ENCODE assay signal across 9 mouse cellular contexts in the genomic region with DNA sequence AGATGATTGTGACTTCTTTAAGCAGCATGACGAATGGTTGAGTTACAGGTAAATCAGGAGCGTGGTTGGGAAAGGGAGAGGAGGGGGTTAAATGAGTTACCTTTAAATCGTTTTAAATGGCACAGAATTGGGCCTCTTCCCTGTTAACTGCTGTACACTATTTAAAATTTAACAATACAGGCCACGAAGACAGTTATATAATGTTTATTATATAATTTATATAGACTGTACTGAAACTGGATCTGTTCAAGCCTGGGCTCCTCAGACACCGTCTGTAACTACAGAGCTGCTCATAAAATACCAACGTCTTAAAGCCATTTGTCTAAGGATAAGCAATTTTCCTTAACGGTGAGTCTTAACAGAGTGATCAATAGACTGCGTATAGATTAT. TPM values are rescaled to one million over a fixed set of nuclear protein-coding genes. Genes with fewer than 3 reads are reported as not detected.
DNase-seq lines count a peak whose midpoint lies in the region; ATAC-seq and TF ChIP-seq lines count a peak whose summit lies in the region.
"Had no signal": no experiment of that assay in that cellular context is flagged by ENCODE, and none has a peak within 500 bp of the region (broad histone marks: within the 10 kb centered on the region; RNA-seq: fewer than 3 reads in every experiment).

No protein-coding gene starts in this region.

- no peak for TF ChIP-seq EP300 in MEL (IDR thresholded peaks at IDR 0.05; ENCODE audit: low read depth in 1 of 2, low read length in 2 of 2)

- no peak for TF ChIP-seq RAD21 in MEL (IDR thresholded peaks at IDR 0.05; ENCODE audit: low read depth, low read length)

- intact Hi-C loops in heart, postnatal 25 days (cut with DNase I) = loop anchor here (2.0 kb wide), 1 partner anchor 17 kb away; the partner anchor contains the start of gene Rnf187
- intact Hi-C loops in left cerebral cortex, postnatal 14 days (cut with DNase I) = no loop called here

- peaks cover 11% of the 10 kb centered on the region for H3K79me2 ChIP-seq in MEL (ENCODE audit: control insufficient read depth, insufficient read depth, low read length, poor library complexity)

- no peak for ATAC-seq in heart, embryonic 14.5 days (ENCODE audit: insufficient number of reproducible peaks, insufficient read depth, low FRiP score, low read depth)
- no peak for ATAC-seq in hindbrain, embryonic 11.5 days (ENCODE audit: low FRiP score)
- no peak for ATAC-seq in midbrain, embryonic 11.5 days (ENCODE audit: low FRiP score)

- peak overlapping the region; percentile 83 for H3K9ac ChIP-seq in heart, embryonic 14.5 days (ENCODE audit: low read length)
- H3K9ac ChIP-seq in MEL (ENCODE audit: control insufficient read depth, low read depth, low read length, poor library complexity, severe bottlenecking) = peak overlapping the region; percentile 82
- peak overlapping the region; percentile 76 for H3K9ac ChIP-seq in hindbrain, embryonic 11.5 days (ENCODE audit: low read depth, low read length)
- H3K9ac ChIP-seq in midbrain, embryonic 11.5 days (ENCODE audit: low read length) = peak overlapping the region; percentile 98

- peaks cover 22% of the 10 kb centered on the region for H3K36me3 ChIP-seq in heart, embryonic 14.5 days (ENCODE audit: control insufficient read depth, insufficient read depth, low read length)
- H3K36me3 ChIP-seq in MEL (ENCODE audit: control insufficient read depth in 1 of 2, insufficient read depth in 2 of 2, low read length in 2 of 2) = peaks cover 0 to 14% of the 10 kb centered on the region in 2 experiments; a peak in 2 of 4 replicates
- no peaks in the 10 kb centered on the region for H3K36me3 ChIP-seq in hindbrain, embryonic 11.5 days (ENCODE audit: control insufficient read depth, insufficient read depth, low read length)
- H3K36me3 ChIP-seq in midbrain, embryonic 11.5 days (ENCODE audit: control insufficient read depth, insufficient read depth, low read length) = no peaks in the 10 kb centered on the region

- peak overlapping the region; percentile 57 to 63; a peak in 3 of 4 replicates for H3K4me3 ChIP-seq in heart, embryonic 14.5 days (ENCODE audit: control insufficient read depth in 1 of 2, insufficient read depth in 1 of 2, low read depth in 1 of 2, low read length in 2 of 2)
- H3K4me3 ChIP-seq in MEL (ENCODE audit: control insufficient read depth in 1 of 2, insufficient read depth in 1 of 2, low read depth in 2 of 2, low read length in 2 of 2) = peak overlapping the region; percentile 37 to 74
- H3K4me3 ChIP-seq in hindbrain, embryonic 11.5 days (ENCODE audit: low read depth, low read length) = peak overlapping the region; percentile 67
- H3K4me3 ChIP-seq in midbrain, embryonic 11.5 days (ENCODE audit: low read depth, low read length) = peak overlapping the region; percentile 88

- peaks cover 9 to 38% of the 10 kb centered on the region in 2 experiments for H3K4me1 ChIP-seq in heart, embryonic 14.5 days (ENCODE audit: control insufficient read depth in 2 of 2, insufficient read depth in 2 of 2, low read length in 2 of 2)
- H3K4me1 ChIP-seq in MEL (ENCODE audit: control insufficient read depth in 1 of 2, insufficient read depth in 2 of 2, low read length in 2 of 2) = peaks cover 5 to 16% of the 10 kb centered on the region in 2 experiments; a peak in 3 of 4 replicates
- H3K4me1 ChIP-seq in hindbrain, embryonic 11.5 days (replicated peaks; ENCODE audit: control insufficient read depth, insufficient read depth, low read length) = peaks cover 5% of the 10 kb centered on the region
- peaks cover 32% of the 10 kb centered on the region for H3K4me1 ChIP-seq in midbrain, embryonic 11.5 days (ENCODE audit: control insufficient read depth, insufficient read depth, low read length)

- DNase-seq in heart, postnatal 25 days (ENCODE audit: low spot score) = no peak
- no peak for DNase-seq in MEL (ENCODE audit: low read depth, low spot score)
- DNase-seq in hindbrain, embryonic 11.5 days (ENCODE audit: low spot score) = peak; percentile 10
- peak; percentile 88 for DNase-seq in midbrain, embryonic 11.5 days (ENCODE audit: low spot score, missing footprints)
- DNase-seq in frontal cortex, postnatal 25 days (ENCODE audit: low spot score in 2 of 2) = no peak
- DNase-seq in left cerebral cortex, postnatal 14 days (ENCODE audit: low spot score in 2 of 2) = no peak
- DNase-seq in c-Kit-positive CD71-positive TER-119-positive erythroid progenitor cells, embryonic 14.5 days (ENCODE audit: low spot score) = no peak

- no peak for TF ChIP-seq CTCF in MEL (IDR thresholded peaks at IDR 0.05 in 2 of 3, conservative IDR thresholded peaks at IDR 0.05 in 1 of 3; ENCODE audit: control insufficient read depth in 1 of 3, insufficient read depth in 1 of 3, low read depth in 2 of 3, low read length in 3 of 3, poor library complexity in 1 of 3, severe bottlenecking in 1 of 3)

- H3K9me3 ChIP-seq in heart, embryonic 14.5 days (ENCODE audit: control insufficient read depth, low read length) = no peaks in the 10 kb centered on the region
- H3K9me3 ChIP-seq in MEL (replicated peaks; ENCODE audit: insufficient read depth, low read length) = no peaks in the 10 kb centered on the region
- H3K9me3 ChIP-seq in hindbrain, embryonic 11.5 days (ENCODE audit: control insufficient read depth, low read length) = no peaks in the 10 kb centered on the region
- no peaks in the 10 kb centered on the region for H3K9me3 ChIP-seq in midbrain, embryonic 11.5 days (ENCODE audit: control insufficient read depth, low read length)

- TF ChIP-seq POLR2A in MEL (IDR thresholded peaks at IDR 0.05; ENCODE audit: control insufficient read depth in 1 of 2, insufficient read depth in 1 of 2, low read depth in 1 of 2, low read length in 2 of 2, poor library complexity in 1 of 2) = no peak

- H3K27me3 ChIP-seq in heart, embryonic 14.5 days (ENCODE audit: control insufficient read depth, insufficient read depth, low read length) = 0 out of 2 replicates have a peak, but pooled peaks cover 6% of the 10 kb centered on the region
- H3K27me3 ChIP-seq in MEL (ENCODE audit: control insufficient read depth in 1 of 2, insufficient read depth in 2 of 2, low read length in 2 of 2) = peaks cover 0 to 3% of the 10 kb centered on the region in 2 experiments; a peak in 2 of 4 replicates
- H3K27me3 ChIP-seq in hindbrain, embryonic 11.5 days (ENCODE audit: control insufficient read depth, insufficient read depth, low read length) = no peaks in the 10 kb centered on the region
- H3K27me3 ChIP-seq in midbrain, embryonic 11.5 days (ENCODE audit: control insufficient read depth, insufficient read depth, low read length) = peaks cover 11% of the 10 kb centered on the region; the same call in 1 of the 2 replicates
- H3K27me3 ChIP-seq: Patski had no signal

- H3K27ac ChIP-seq in heart, embryonic 14.5 days (replicated peaks in 1 of 2; ENCODE audit: control insufficient read depth in 1 of 2, insufficient read depth in 1 of 2, low read depth in 2 of 2, low read length in 2 of 2) = peak overlapping the region in 1 of 2 experiments; percentile 96; a peak in 2 of 4 replicates
- H3K27ac ChIP-seq in MEL (ENCODE audit: control insufficient read depth, low read depth, low read length) = peak overlapping the region; percentile 92
- H3K27ac ChIP-seq in hindbrain, embryonic 11.5 days (ENCODE audit: low read depth, low read length) = 0 out of 2 replicates have a peak overlapping the region, but pooled peaks have one; percentile 99
- H3K27ac ChIP-seq in midbrain, embryonic 11.5 days (ENCODE audit: low read depth, low read length) = no peak overlapping the region

- peak overlapping the region; percentile 95 for H3K4me2 ChIP-seq in heart, embryonic 14.5 days (ENCODE audit: low read length)
- peak overlapping the region; percentile 81 for H3K4me2 ChIP-seq in hindbrain, embryonic 11.5 days (replicated peaks; ENCODE audit: low read depth, low read length)
- H3K4me2 ChIP-seq in midbrain, embryonic 11.5 days = peak overlapping the region; percentile 84

- 43% methylated on average over 8 of the region's 8 CpGs for WGBS in heart, embryonic 14.5 days
- 46% methylated on average over 8 of the region's 8 CpGs for WGBS in hindbrain, embryonic 11.5 days
- 35% methylated on average over 8 of the region's 8 CpGs for whole genome bisulfite sequencing in midbrain, embryonic 11.5 days

RNA-seq across cellular contexts. Expression of gene Hist3h2a, which starts 1.4 kb away (rescaled TPM):
- 34.0 and 40.8 TPM in 2 replicates for polyA plus RNA-seq in heart, embryonic 14.5 days (2014; fragmentation: Nextera tagmentation; extraction: Ambion mirVana)
- 10 to 100 TPM; 17.1 to 21.3 TPM for total RNA-seq in heart, postnatal 25 days (2021)
- total RNA-seq in MEL (2012; rRNA removed) = 184 and 300 TPM in 2 replicates
- polyA plus RNA-seq in MEL (2012; ENCODE audit: insufficient read depth in 1 of 2, insufficient read length in 2 of 2, low read depth in 1 of 2, low replicate concordance in 2 of 2, missing spikeins in 1 of 2) = under 1 TPM in 1 of 2 experiments, not detected in 1; 0.42 TPM
- 71.2 and 75.2 TPM in 2 replicates for polyA plus RNA-seq in hindbrain, embryonic 11.5 days (2014; fragmentation: Nextera tagmentation; extraction: Ambion mirVana)
- polyA plus RNA-seq in midbrain, embryonic 11.5 days (2014; fragmentation: Nextera tagmentation; extraction: Ambion mirVana) = 57.8 and 61.8 TPM in 2 replicates
- total RNA-seq in left cerebral cortex, postnatal 14 days (2021) = 10 to 100 TPM; 57.2 to 62.3 TPM

RNA-seq across cellular contexts. Expression of gene Trim17, which starts 1.4 kb away (rescaled TPM):
- 0.11 and 0.47 TPM in 2 replicates for polyA plus RNA-seq in heart, embryonic 14.5 days (2014; fragmentation: Nextera tagmentation; extraction: Ambion mirVana)
- total RNA-seq in heart, postnatal 25 days (2021) = under 1 TPM; 0.10 to 0.17 TPM
- total RNA-seq in MEL (2012; rRNA removed) = 0.50 and 0.52 TPM in 2 replicates
- under 1 TPM in 1 of 2 experiments, not detected in 1; 0.82 TPM for polyA plus RNA-seq in MEL (2012; ENCODE audit: insufficient read depth in 1 of 2, insufficient read length in 2 of 2, low read depth in 1 of 2, low replicate concordance in 2 of 2, missing spikeins in 1 of 2)
- polyA plus RNA-seq in hindbrain, embryonic 11.5 days (2014; fragmentation: Nextera tagmentation; extraction: Ambion mirVana) = 0.36 and 0.73 TPM in 2 replicates
- polyA plus RNA-seq in midbrain, embryonic 11.5 days (2014; fragmentation: Nextera tagmentation; extraction: Ambion mirVana) = 0.45 and 0.62 TPM in 2 replicates
- 1 to 10 TPM; 3.9 to 4.3 TPM for total RNA-seq in left cerebral cortex, postnatal 14 days (2021)

RNA-seq across cellular contexts. Expression of gene Hist3h2ba, which starts 7.1 kb away (rescaled TPM):
- 8.9 and 16.0 TPM in 2 replicates for polyA plus RNA-seq in heart, embryonic 14.5 days (2014; fragmentation: Nextera tagmentation; extraction: Ambion mirVana)
- 1 to 10 TPM; 1.8 to 2.3 TPM for total RNA-seq in heart, postnatal 25 days (2021)
- 48.2 and 147 TPM in 2 replicates for total RNA-seq in MEL (2012; rRNA removed)
- under 1 TPM in 1 of 2 experiments, not detected in 1; 0.21 TPM for polyA plus RNA-seq in MEL (2012; ENCODE audit: insufficient read depth in 1 of 2, insufficient read length in 2 of 2, low read depth in 1 of 2, low replicate concordance in 2 of 2, missing spikeins in 1 of 2)
- polyA plus RNA-seq in hindbrain, embryonic 11.5 days (2014; fragmentation: Nextera tagmentation; extraction: Ambion mirVana) = 108 and 114 TPM in 2 replicates
- polyA plus RNA-seq in midbrain, embryonic 11.5 days (2014; fragmentation: Nextera tagmentation; extraction: Ambion mirVana) = 99.9 and 101 TPM in 2 replicates
- total RNA-seq in left cerebral cortex, postnatal 14 days (2021) = 100 to 1,000 TPM; 119 to 135 TPM

RNA-seq across cellular contexts. Expression of gene Rnf187, which starts 17.1 kb away (rescaled TPM):
- polyA plus RNA-seq in heart, embryonic 14.5 days (2014; fragmentation: Nextera tagmentation; extraction: Ambion mirVana) = 208 and 213 TPM in 2 replicates
- total RNA-seq in heart, postnatal 25 days (2021) = 100 to 1,000 TPM; 163 to 167 TPM
- total RNA-seq in MEL (2012; rRNA removed) = 282 and 337 TPM in 2 replicates
- 1,000 to 10,000 TPM in 1 of 2 experiments, 100 to 1,000 TPM in 1; 280 to 3,830 TPM for polyA plus RNA-seq in MEL (2012; ENCODE audit: insufficient read depth in 1 of 2, insufficient read length in 2 of 2, low read depth in 1 of 2, low replicate concordance in 2 of 2, missing spikeins in 1 of 2)
- 395 and 419 TPM in 2 replicates for polyA plus RNA-seq in hindbrain, embryonic 11.5 days (2014; fragmentation: Nextera tagmentation; extraction: Ambion mirVana)
- 354 and 381 TPM in 2 replicates for polyA plus RNA-seq in midbrain, embryonic 11.5 days (2014; fragmentation: Nextera tagmentation; extraction: Ambion mirVana)
- total RNA-seq in left cerebral cortex, postnatal 14 days (2021) = 100 to 1,000 TPM; 493 to 512 TPM

RNA-seq across cellular contexts. Expression of gene Trim11, which starts 22.0 kb away (rescaled TPM):
- polyA plus RNA-seq in heart, embryonic 14.5 days (2014; fragmentation: Nextera tagmentation; extraction: Ambion mirVana) = 33.4 and 36.1 TPM in 2 replicates
- 10 to 100 TPM; 14.8 to 15.5 TPM for total RNA-seq in heart, postnatal 25 days (2021)
- 22.9 and 27.0 TPM in 2 replicates for total RNA-seq in MEL (2012; rRNA removed)
- 10 to 100 TPM in 1 of 2 experiments, not detected in 1; 24.8 TPM for polyA plus RNA-seq in MEL (2012; ENCODE audit: insufficient read depth in 1 of 2, insufficient read length in 2 of 2, low read depth in 1 of 2, low replicate concordance in 2 of 2, missing spikeins in 1 of 2)
- 15.7 and 18.2 TPM in 2 replicates for polyA plus RNA-seq in hindbrain, embryonic 11.5 days (2014; fragmentation: Nextera tagmentation; extraction: Ambion mirVana)
- 17.6 and 18.5 TPM in 2 replicates for polyA plus RNA-seq in midbrain, embryonic 11.5 days (2014; fragmentation: Nextera tagmentation; extraction: Ambion mirVana)
- total RNA-seq in left cerebral cortex, postnatal 14 days (2021) = 10 to 100 TPM; 21.8 to 22.0 TPM

Comparison
In these comparisons a context has a peak if more than half of its experiments do, and no peak if none do; other contexts are left out.
1. DNase-seq: peak in hindbrain, embryonic 11.5 days (single experiment) and midbrain, embryonic 11.5 days (single experiment); none in heart, postnatal 25 days (single experiment), MEL (single experiment), frontal cortex, postnatal 25 days (0 of 2), left cerebral cortex, postnatal 14 days (0 of 2) and c-Kit-positive CD71-positive TER-119-positive erythroid progenitor cells, embryonic 14.5 days (single experiment).
2. RNA of gene Hist3h2a, which starts 1.4 kb away (polyA plus RNA-seq): 71.2 to 75.2 TPM in hindbrain, embryonic 11.5 days, 57.8 to 61.8 TPM in midbrain, embryonic 11.5 days and 34.0 to 40.8 TPM in heart, embryonic 14.5 days; 0.42 TPM in MEL; every median in the first group is over 10 times any median in the second.
3. Peak in every context shown above with its lines, with median percentiles within 50 percentile points of each other: H3K4me2 ChIP-seq, H3K4me3 ChIP-seq and H3K9ac ChIP-seq.